Mouse (Mus musculus) embryo, embryonic 11 days (tissue): ENCODE results near the gene Orc1.
A peak's percentile ranks its signal among the peaks of the same experiment; 100 is the strongest.

Source experiments
- DNase-seq: peaks from one replicate; pipeline ENCODE4 v3.0.0-alpha.2; 2015

Gene Orc1

GRCm38 (mm10) chr4:108637721-108638120 lies 58.5 kb downstream of the Orc1 start:
- DNase-seq: no peak

- no peak for DNase-seq
Observed at GRCm38 (mm10) chr4:108638752-108639151, 59.5 kb downstream of the Orc1 start.

GRCm38 (mm10) chr4:108664407-108664806 lies 85.2 kb downstream of the Orc1 start:
- DNase-seq: peak; percentile 47
